Mouse (Mus musculus) activated CD4-positive, CD25-positive, alpha-beta regulatory T cell, adult 4 months (primary cell): ENCODE results near the gene Tcf21. TPM values are rescaled to one million over a fixed set of nuclear protein-coding genes. Genes with fewer than 3 reads are reported as not detected.

Source experiments
- ATAC-seq: one replicate; pipeline ENCODE4 v1.8.0; 2017
- polyA plus RNA-seq, 2 experiments: library from polyadenylated mRNA; unstranded; fragments of 100-300 nt; shearing (Covaris generic); gene quantifications; one replicate each; pipeline ENCODE4 v1.2.1; 2017

The Tcf21 gene
- polyA plus RNA-seq, 2 experiments from 2014 or later: not detected

DNA sequence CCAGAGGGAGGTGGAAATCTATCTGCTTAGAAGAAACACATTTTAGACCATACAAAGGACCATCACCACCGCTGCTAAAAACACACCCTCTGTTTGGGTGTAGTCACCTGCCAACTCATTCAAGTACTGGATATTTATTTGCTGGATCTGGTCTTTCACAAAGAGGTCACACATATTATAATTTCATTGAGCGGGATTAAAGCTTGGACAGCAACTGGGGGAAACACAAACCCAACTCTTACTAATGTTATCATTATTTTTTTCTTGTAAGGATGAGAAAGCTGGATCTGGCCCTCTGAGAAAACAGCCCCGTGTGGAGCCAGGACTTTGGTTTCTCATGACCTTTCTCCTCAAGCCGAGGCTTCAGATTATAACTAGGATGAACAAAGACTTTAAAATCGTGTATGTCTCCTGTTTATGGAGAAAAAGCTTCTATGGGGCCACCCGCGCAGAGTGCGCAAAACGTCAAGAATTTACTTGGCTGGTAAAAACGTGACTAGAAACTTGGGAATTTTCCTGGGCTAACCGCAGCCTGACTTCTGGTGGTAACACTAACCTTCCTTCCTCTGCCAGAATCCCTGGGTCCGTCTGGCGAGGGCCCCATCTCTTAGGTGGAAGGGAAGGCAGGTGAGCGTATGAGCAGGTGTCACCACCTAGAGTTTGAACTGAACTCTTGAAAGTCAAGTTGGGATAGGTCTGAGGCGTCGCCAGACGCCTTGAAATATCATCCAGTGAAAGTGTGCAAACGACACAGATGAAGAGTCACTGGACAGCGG lies 4.3 kb downstream of the Tcf21 start:
- no peak for ATAC-seq

DNA sequence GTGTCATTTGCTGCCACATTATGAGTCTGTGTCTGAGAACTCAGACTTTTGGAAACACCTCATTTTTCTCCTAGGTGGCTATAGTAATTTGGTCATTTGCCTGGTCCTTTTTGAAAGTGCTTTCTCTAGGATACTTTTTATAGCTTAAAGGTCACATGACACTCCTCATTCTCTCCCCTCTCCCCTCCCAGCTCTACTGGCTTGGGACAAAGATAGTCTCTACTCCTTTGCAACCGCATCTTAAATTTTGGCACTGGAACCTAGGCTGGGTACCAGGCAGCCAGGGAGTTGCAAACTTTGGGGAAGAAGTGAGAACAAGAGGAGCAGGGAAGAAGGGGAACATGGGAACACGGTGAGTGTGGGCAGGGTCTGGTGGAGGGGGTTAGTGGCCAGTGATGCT lies 5.2 kb downstream of the Tcf21 start:
- ATAC-seq: no peak

DNA sequence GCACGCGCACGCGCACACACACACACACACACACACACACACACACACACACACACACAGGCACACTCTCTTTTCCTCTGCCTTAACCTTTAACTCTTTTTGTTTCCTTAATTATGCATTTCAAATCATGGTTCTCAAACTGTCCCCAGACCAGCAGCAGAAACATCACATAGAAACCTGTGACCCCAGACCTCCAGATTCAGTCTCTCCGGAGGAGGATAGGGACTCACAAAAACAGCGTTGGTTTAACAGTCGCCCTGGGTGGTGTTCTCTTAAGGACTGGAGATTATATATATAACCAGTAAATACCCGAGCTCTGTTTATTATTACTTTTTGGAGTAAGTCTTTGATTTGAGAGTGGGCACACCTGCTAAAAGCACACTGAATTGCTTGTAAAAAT lies 5.7 kb downstream of the Tcf21 start:
- no peak for ATAC-seq

DNA sequence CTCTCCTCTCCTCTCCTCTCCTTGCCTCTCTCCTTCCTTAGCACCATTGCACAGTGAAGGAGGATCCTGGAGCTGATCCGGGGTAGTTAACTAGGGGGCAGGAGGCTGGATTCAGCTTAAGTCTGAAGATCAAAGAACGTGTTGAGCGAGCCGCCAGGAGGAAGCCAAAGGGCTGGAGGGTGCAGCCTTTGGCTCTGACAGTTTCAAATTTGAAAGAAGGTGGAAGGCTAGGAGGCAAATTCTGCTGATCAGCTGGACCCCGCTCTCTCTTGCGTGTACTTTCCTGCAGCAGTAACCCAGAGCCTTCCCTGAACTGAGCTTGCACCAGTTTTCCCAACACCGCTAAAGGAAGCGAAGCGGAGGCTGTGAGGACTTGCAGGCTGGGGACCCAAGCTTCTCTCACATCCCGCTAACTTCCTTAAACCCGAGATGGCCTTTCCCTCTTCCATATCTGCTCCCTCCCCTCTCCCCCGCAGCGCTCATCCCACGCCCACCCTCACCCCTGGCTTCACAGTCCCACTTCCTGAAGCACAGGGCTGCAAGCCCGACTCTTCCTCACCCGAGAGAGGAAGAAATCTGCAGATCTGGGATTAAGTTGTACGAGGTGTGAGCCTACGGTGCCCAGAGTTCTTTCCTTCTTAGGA lies 6.5 kb downstream of the Tcf21 start:
- no peak for ATAC-seq

DNA sequence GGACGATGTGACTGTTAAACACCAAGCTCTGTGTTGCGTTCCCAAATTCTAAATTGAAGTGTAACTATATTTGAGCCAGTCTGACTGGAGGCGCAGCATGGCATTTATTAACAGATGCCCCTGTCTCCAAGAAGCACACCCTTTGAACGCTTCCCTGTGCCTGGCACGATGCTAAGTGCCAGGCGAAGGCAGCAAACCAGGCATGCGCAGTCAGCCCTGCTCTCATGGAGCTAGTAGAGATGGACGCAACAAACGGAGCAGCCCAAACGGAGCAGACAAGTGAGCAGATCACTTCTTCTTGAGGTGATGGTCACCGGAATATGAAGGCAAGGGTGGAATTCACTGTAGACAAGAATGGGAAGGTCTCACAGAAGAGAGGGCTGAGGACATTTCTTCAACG lies 8.1 kb downstream of the Tcf21 start:
- no peak for ATAC-seq

- ATAC-seq: no peak
Observed at GRCm38 (mm10) chr10:22782684-22783083, 37.3 kb downstream of the Tcf21 start.

DNA sequence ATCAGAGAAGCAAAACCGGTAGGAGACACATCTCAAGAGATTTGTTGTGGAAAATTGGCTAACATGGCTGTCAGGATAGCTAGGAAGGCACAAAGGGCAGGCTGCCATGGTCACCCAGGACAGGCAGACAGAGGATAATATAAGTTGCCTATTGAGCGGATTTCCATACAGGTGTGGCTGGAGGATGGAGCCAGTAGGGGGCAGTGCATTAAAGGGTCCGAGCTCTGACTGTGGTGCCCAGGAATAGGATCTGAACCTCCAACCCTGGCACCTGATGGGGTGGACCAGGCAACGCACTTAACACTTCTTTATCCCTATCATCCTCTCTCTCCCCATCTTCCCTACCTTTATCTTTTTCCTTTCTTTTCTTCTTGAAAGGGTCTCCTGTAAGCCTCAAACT lies 38.5 kb downstream of the Tcf21 start:
- ATAC-seq: no peak

DNA sequence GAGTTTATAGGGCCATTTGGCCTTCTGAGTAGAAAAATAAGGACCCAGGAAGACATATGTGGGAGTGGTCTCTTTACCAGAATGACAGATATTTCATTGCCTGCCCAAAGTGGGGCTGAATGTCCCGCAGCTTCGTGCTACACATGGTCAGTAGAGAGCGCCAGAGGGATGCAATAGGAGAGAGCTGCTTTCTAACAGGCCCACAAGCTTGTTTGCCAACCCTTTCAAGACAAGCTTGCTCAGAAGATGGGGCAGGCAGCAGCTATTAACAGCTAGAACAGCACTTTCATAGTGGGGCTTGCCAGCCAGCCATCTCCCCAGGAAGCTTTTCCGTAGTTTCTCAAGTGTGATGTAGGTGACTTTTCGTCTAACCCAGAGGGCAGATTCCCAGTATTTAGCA lies 42.0 kb downstream of the Tcf21 start:
- no peak for ATAC-seq

- no peak for ATAC-seq
Observed at GRCm38 (mm10) chr10:22776007-22776698, 43.8 kb downstream of the Tcf21 start.

GRCm38 (mm10) chr10:22775456-22775855 lies 44.5 kb downstream of the Tcf21 start:
- no peak for ATAC-seq

DNA sequence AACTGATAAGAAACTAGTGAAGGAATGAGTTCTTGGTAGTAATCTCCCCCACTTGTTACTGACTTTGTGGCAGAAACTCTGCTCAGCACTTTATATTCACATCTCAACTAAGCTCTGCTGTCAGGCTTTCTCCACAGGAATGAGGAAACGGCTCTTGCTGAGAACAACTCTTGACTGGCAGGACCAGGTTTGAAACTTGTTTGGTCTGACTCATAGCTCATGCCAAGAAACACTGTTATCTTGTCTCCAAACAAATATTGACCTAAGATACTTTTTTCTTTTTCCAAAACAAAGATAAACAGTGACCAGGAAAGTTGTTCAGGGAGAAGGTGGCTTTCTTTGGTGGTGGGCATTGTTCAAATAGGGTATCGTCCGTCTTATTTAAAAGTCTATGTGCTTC lies 45.3 kb downstream of the Tcf21 start:
- no peak for ATAC-seq

Other genes with a start within 250 kb of the Tcf21 start
- not detected for gene Slc2a12, start 175.2 kb downstream of the Tcf21 start, polyA plus RNA-seq
- gene Tbpl1, start 88.2 kb downstream of the Tcf21 start, polyA plus RNA-seq: 10 to 100 TPM; 54.2 to 76.9 TPM